ENCODE assay signal across 10 mouse cellular contexts in the genomic region with DNA sequence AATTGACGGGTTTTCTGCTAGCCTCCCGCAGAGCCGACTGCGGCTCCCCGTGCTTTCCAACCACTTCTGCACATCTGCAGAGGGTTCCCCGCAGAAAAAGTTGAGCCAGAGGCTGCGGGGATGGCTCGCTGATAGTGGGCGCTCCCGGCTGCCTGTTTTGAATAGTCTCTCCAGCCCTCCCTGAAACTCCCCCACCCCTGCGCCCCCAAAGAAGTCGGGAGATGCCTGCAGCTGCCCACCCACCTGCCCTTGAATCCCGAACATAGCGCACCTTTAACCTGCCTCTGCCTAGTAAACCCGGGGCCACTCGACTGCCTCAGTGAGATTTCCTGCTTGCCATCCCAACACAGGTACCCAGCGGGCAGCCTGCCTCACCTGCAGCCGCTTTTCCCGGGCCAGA. TPM values are rescaled to one million over a fixed set of nuclear protein-coding genes. Genes with fewer than 3 reads are reported as not detected.
DNase-seq lines count a peak whose midpoint lies in the region; ATAC-seq and TF ChIP-seq lines count a peak whose summit lies in the region.
"Had no signal": no experiment of that assay in that cellular context is flagged by ENCODE, and none has a peak within 500 bp of the region (broad histone marks: within the 10 kb centered on the region; RNA-seq: fewer than 3 reads in every experiment).

No protein-coding gene starts in this region.

- peaks cover 2% of the 10 kb centered on the region; the same call in 1 of the 2 replicates for H3K27me3 ChIP-seq in hindbrain, embryonic 16.5 days (replicated peaks; ENCODE audit: control insufficient read depth, insufficient read depth, low read length)
- H3K27me3 ChIP-seq in midbrain, postnatal 0 days (ENCODE audit: insufficient read depth, low read length): peaks cover 3% of the 10 kb centered on the region; the same call in 1 of the 2 replicates

- no peak for TF ChIP-seq CTCF in embryonic fibroblast, embryonic 13.5 days (IDR thresholded peaks at IDR 0.05; ENCODE audit: borderline replicate concordance, insufficient read depth, low read length)
- no peak for TF ChIP-seq CTCF in midbrain, postnatal 0 days (IDR thresholded peaks at IDR 0.05)

- no peak for TF ChIP-seq POLR2A in embryonic fibroblast, embryonic 13.5 days (IDR thresholded peaks at IDR 0.05; ENCODE audit: low read depth, low read length)

- intact Hi-C loops in left cerebral cortex, postnatal 4 days (cut with DNase I): loop anchor here (10.0 kb wide), 2 partner anchors 193 to 243 kb away; no protein-coding TSS in a partner anchor
- intact Hi-C loops in gastrocnemius, postnatal 36 days (cut with DNase I): no loop called here

- H3K4me3 ChIP-seq in embryonic fibroblast, embryonic 13.5 days (ENCODE audit: insufficient read depth, low read length): peak overlapping the region; percentile 10
- H3K4me3 ChIP-seq in hindbrain, embryonic 16.5 days (ENCODE audit: low read length): peak overlapping the region; percentile 67
- peak overlapping the region; percentile 47 for H3K4me3 ChIP-seq in midbrain, postnatal 0 days (ENCODE audit: low read depth, low read length)

- 0% methylated on average over 19 of the region's 19 CpGs for WGBS in hindbrain, embryonic 16.5 days
- under 1% methylated on average over 19 of the region's 19 CpGs for WGBS in midbrain, postnatal 0 days

- H3K9ac ChIP-seq in hindbrain, embryonic 16.5 days (ENCODE audit: low read depth, low read length): peak overlapping the region; percentile 62
- H3K9ac ChIP-seq in midbrain, postnatal 0 days (replicated peaks; ENCODE audit: low read length, poor library complexity, severe bottlenecking): peak overlapping the region; percentile 44

- H3K27ac ChIP-seq in embryonic fibroblast, embryonic 13.5 days (ENCODE audit: insufficient read depth, low read length): no peak overlapping the region
- peak overlapping the region; percentile 84 for H3K27ac ChIP-seq in hindbrain, embryonic 16.5 days (ENCODE audit: low read depth, low read length)
- H3K27ac ChIP-seq in midbrain, postnatal 0 days (ENCODE audit: low read depth, low read length): 0 out of 2 replicates have a peak overlapping the region, but pooled peaks have one; percentile 12

- no peaks in the 10 kb centered on the region for H3K9me3 ChIP-seq in hindbrain, embryonic 16.5 days (ENCODE audit: control insufficient read depth, low read length)
- H3K9me3 ChIP-seq in midbrain, postnatal 0 days (ENCODE audit: low read length): no peaks in the 10 kb centered on the region

- H3K4me2 ChIP-seq in hindbrain, embryonic 16.5 days (ENCODE audit: low read length): peak overlapping the region; percentile 92
- H3K4me2 ChIP-seq in midbrain, postnatal 0 days (ENCODE audit: low read depth, low read length, poor library complexity, severe bottlenecking): peak overlapping the region; percentile 93

- DNase-seq in left cerebral cortex, postnatal 4 days: peak; percentile 1
- DNase-seq in left cerebral cortex, adult 9 months (ENCODE audit: low spot score in 2 of 2): no peak
- DNase-seq in midbrain, postnatal 0 days (ENCODE audit: low spot score): no peak
- DNase-seq in gastrocnemius, postnatal 36 days: no peak
- DNase-seq in adrenal gland, postnatal 14 days: no peak
- DNase-seq in retina, embryonic 14.5 days (ENCODE audit: low spot score): no peak

- H3K4me1 ChIP-seq in embryonic fibroblast, embryonic 13.5 days (ENCODE audit: control insufficient read depth, insufficient read depth, low read length): no peaks in the 10 kb centered on the region; the same call in 1 of the 2 replicates
- peaks cover 4% of the 10 kb centered on the region; the same call in 1 of the 2 replicates for H3K4me1 ChIP-seq in hindbrain, embryonic 16.5 days (ENCODE audit: control insufficient read depth, insufficient read depth, low read depth, low read length)
- no peaks in the 10 kb centered on the region for H3K4me1 ChIP-seq in midbrain, postnatal 0 days (ENCODE audit: insufficient read depth, low read length)

- no peaks in the 10 kb centered on the region for H3K36me3 ChIP-seq in hindbrain, embryonic 16.5 days (ENCODE audit: control insufficient read depth, insufficient read depth, low read length)
- H3K36me3 ChIP-seq in midbrain, postnatal 0 days (ENCODE audit: insufficient read depth, low read length): no peaks in the 10 kb centered on the region

- ATAC-seq in hindbrain, embryonic 16.5 days: no peak
- no peak for ATAC-seq in midbrain, postnatal 0 days (ENCODE audit: low FRiP score)
- ATAC-seq: activated CD4-positive, CD25-positive, alpha-beta regulatory T cell, adult 4 months had no signal

RNA-seq across cellular contexts. Expression of gene Sv2c, which starts 0.5 kb away (rescaled TPM):
- total RNA-seq in left cerebral cortex, postnatal 4 days (2021): 10 to 100 TPM; 13.2 to 18.5 TPM
- polyA plus RNA-seq in embryonic fibroblast, embryonic 13.5 days (2011; ENCODE audit: insufficient read length, low read depth, missing spikeins): 1.6 and 5.6 TPM in 2 replicates
- 35.2 and 35.6 TPM in 2 replicates for polyA plus RNA-seq in hindbrain, embryonic 16.5 days (2015; fragmentation: Nextera tagmentation; extraction: Ambion mirVana)
- 24.3 and 25.7 TPM in 2 replicates for total RNA-seq in midbrain, postnatal 0 days (2014; rRNA removed)
- polyA plus RNA-seq in midbrain, postnatal 0 days (2015; fragmentation: Nextera tagmentation; extraction: Ambion mirVana): 7.8 and 7.9 TPM in 2 replicates
- total RNA-seq in gastrocnemius, postnatal 36 days (2021): under 1 TPM; 0.18 to 0.32 TPM
- 3.1 and 6.2 TPM in 2 replicates for total RNA-seq in adrenal gland, postnatal 14 days (2021)
- total RNA-seq: megakaryocyte progenitor cell, adult 5-6 weeks had no signal

RNA-seq across cellular contexts. Expression of gene Gm17190, which starts 50.1 kb away (rescaled TPM):
- not detected for total RNA-seq in left cerebral cortex, postnatal 4 days (2021)
- polyA plus RNA-seq in embryonic fibroblast, embryonic 13.5 days (2011; ENCODE audit: insufficient read length, low read depth, missing spikeins): 0.93 and 1.5 TPM in 2 replicates
- 0.39 and 0.40 TPM in 2 replicates for polyA plus RNA-seq in hindbrain, embryonic 16.5 days (2015; fragmentation: Nextera tagmentation; extraction: Ambion mirVana)
- total RNA-seq in midbrain, postnatal 0 days (2014; rRNA removed): not detected in 2 replicates
- polyA plus RNA-seq in midbrain, postnatal 0 days (2015; fragmentation: Nextera tagmentation; extraction: Ambion mirVana): not detected in 2 replicates
- not detected for total RNA-seq in gastrocnemius, postnatal 36 days (2021)
- not detected in 2 replicates for total RNA-seq in adrenal gland, postnatal 14 days (2021)
- total RNA-seq: megakaryocyte progenitor cell, adult 5-6 weeks had no signal
- polyA plus RNA-seq: activated CD4-positive, CD25-positive, alpha-beta regulatory T cell, adult 4 months had no signal

RNA-seq across cellular contexts. Expression of gene Gm20075, which starts 50.7 kb away (rescaled TPM):
- total RNA-seq in left cerebral cortex, postnatal 4 days (2021): 10 to 100 TPM; 30.0 to 31.7 TPM
- polyA plus RNA-seq in embryonic fibroblast, embryonic 13.5 days (2011; ENCODE audit: insufficient read length, low read depth, missing spikeins): 25.7 and 38.3 TPM in 2 replicates
- polyA plus RNA-seq in hindbrain, embryonic 16.5 days (2015; fragmentation: Nextera tagmentation; extraction: Ambion mirVana): 21.6 and 29.8 TPM in 2 replicates
- total RNA-seq in midbrain, postnatal 0 days (2014; rRNA removed): 2.0 and 4.5 TPM in 2 replicates
- 10.0 and 11.3 TPM in 2 replicates for polyA plus RNA-seq in midbrain, postnatal 0 days (2015; fragmentation: Nextera tagmentation; extraction: Ambion mirVana)
- total RNA-seq in gastrocnemius, postnatal 36 days (2021): 10 to 100 TPM in 1 of 2 experiments, 1 to 10 TPM in 1; 8.1 to 10.6 TPM
- total RNA-seq in adrenal gland, postnatal 14 days (2021): 19.3 and 21.0 TPM in 2 replicates

Comparison
In these comparisons a context has a peak if more than half of its experiments do, and no peak if none do; other contexts are left out.
1. H3K4me3 ChIP-seq: peak in every context shown above with its lines; median percentile 67 in hindbrain, embryonic 16.5 days; 47 in midbrain, postnatal 0 days; 10 in embryonic fibroblast, embryonic 13.5 days.